Mouse (Mus musculus) forebrain, embryonic 16.5 days (tissue): ENCODE results near the gene 3110021N24Rik. TPM values are rescaled to one million over a fixed set of nuclear protein-coding genes. Genes with fewer than 3 reads are reported as not detected.
"Not testable (repeated sequence)": the region's sequence is repeated elsewhere in the genome, so short reads cannot be mapped to it uniquely, and the experiment has no call there.

Source experiments
- ATAC-seq: fragments of 200-750 bp; cut with Nextera tagmentation; 2 replicates; pipeline ENCODE4 v1.8.0; 2017; ENCODE audit warnings: mild to moderate bottlenecking, moderate library complexity
- H3K27ac ChIP-seq: fragments of 300-500 bp; sonication (generic); 2 replicates; pipeline ENCODE4 v1.5.1; 2014; ENCODE audit warnings: low read length, control low read depth
- H3K27me3 ChIP-seq: fragments of 300-500 bp; sonication (generic); replicated peaks from 2 replicates; pipeline ENCODE4 v1.6.1; 2014; ENCODE audit warnings: low read length; ENCODE audit not compliant: control insufficient read depth, insufficient read depth
- H3K36me3 ChIP-seq: fragments of 300-500 bp; sonication (generic); 2 replicates; pipeline ENCODE4 v1.6.1; 2014; ENCODE audit not compliant: control insufficient read depth, insufficient read depth
- H3K4me1 ChIP-seq: fragments of 300-500 bp; sonication (generic); replicated peaks from 2 replicates; pipeline ENCODE4 v1.6.1; 2014; ENCODE audit warnings: low read length; ENCODE audit not compliant: control insufficient read depth, insufficient read depth
- H3K4me2 ChIP-seq: fragments of 300-500 bp; sonication (generic); 2 replicates; pipeline ENCODE4 v1.6.1; 2014; ENCODE audit warnings: mild to moderate bottlenecking, low read length, control low read depth
- H3K4me3 ChIP-seq: fragments of 300-500 bp; sonication (generic); replicated peaks from 2 replicates; pipeline ENCODE4 v1.5.1; 2014; ENCODE audit warnings: mild to moderate bottlenecking, low read length, control low read depth
- H3K9ac ChIP-seq: fragments of 300-500 bp; sonication (generic); replicated peaks from 2 replicates; pipeline ENCODE4 v1.6.1; 2014; ENCODE audit warnings: low read depth, low read length, control low read depth
- H3K9me3 ChIP-seq: fragments of 300-500 bp; sonication (generic); 2 replicates; pipeline ENCODE4 v1.6.1; 2016; ENCODE audit warnings: low read length; ENCODE audit not compliant: control insufficient read depth
- WGBS: fragments of 180-500 bp; shearing (Covaris S2); extraction: QIAGEN DNeasy Blood & Tissue Kit; methylation state at CpG from one replicate; pipeline ENCODE4 v1.1.7; 2014; 5-methylcytosine and 5-hydroxymethylcytosine counted together
- polyA plus RNA-seq: library from polyadenylated mRNA; unstranded; fragments of >200 nt; fragmentation: Nextera tagmentation; extraction: Ambion mirVana; gene quantifications from 2 replicates; pipeline ENCODE4 v1.2.1, GENCODE M21; 2015

3110021N24Rik gene
- 1.1 and 1.6 TPM in 2 replicates for polyA plus RNA-seq

- Histone ChIP-seq H3K9ac (no peak within 1 kb of the TSS), H3K4me2 (no peak within 1 kb of the TSS), H3K9me3 (no peaks in the 10 kb centered on the region), H3K27me3 (no peaks in the 10 kb centered on the region), H3K36me3 (peaks cover 5% of the 10 kb centered on the region; the same call in 1 of the 2 replicates), H3K4me3 (no peak within 1 kb of the TSS), H3K27ac (no peak within 1 kb of the TSS), H3K4me1 (no peaks in the 10 kb centered on the region)
- no peak for ATAC-seq
- WGBS: 76% methylated on average over 5 of the region's 5 CpGs
Observed at GRCm38 (mm10) chr4:108719349-108719748, at the start of gene 3110021N24Rik. Gene 3110021N24Rik, plus strand, starts transcription at chr4:108719649.

GRCm38 (mm10) chr4:108686156-108686555 is 33.3 kb upstream of the 3110021N24Rik start:
- ATAC-seq: no peak
- no peaks in the 10 kb centered on the region for H3K27me3 ChIP-seq
- H3K4me1 ChIP-seq: no peaks in the 10 kb centered on the region
- no peaks in the 10 kb centered on the region for H3K9me3 ChIP-seq
- no peak overlapping the region for H3K4me3 ChIP-seq
- WGBS: 53% methylated on average over 3 of the region's 3 CpGs
- H3K4me2 ChIP-seq: no peak overlapping the region
- H3K36me3 ChIP-seq: peaks cover 8% of the 10 kb centered on the region
- H3K9ac ChIP-seq: no peak overlapping the region
- H3K27ac ChIP-seq: no peak overlapping the region

DNA sequence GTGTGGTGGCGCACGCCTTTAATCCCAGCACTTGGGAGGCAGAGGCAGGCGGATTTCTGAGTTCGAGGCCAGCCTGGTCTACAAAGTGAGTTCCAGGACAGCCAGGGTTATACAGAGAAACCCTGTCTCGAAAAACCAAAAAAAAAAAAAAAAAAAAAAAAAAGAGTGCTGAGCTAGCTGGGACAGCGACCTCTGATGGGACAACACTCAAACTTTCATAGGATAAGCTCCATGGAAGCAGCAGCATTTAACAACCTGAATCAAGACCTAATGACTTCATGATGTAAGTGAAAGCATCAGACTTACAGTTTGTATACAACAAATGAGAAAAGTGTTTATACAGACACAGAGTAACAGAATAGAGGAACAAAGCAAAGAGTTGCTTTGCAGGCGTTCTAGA is 32.4 kb upstream of the 3110021N24Rik start:
- ATAC-seq, H3K27me3 ChIP-seq, H3K9ac ChIP-seq, H3K9me3 ChIP-seq, H3K27ac ChIP-seq, H3K4me1 ChIP-seq, H3K4me3 ChIP-seq, H3K4me2 ChIP-seq: not testable (repeated sequence)
- peaks cover 11% of the 10 kb centered on the region for H3K36me3 ChIP-seq
- WGBS: 87% methylated on average over 6 of the region's 7 CpGs

- WGBS: over 99% methylated on average over 3 of the region's 3 CpGs
- H3K9me3 ChIP-seq: no peaks in the 10 kb centered on the region
- ATAC-seq: no peak
- H3K27ac ChIP-seq: no peak overlapping the region
- no peak overlapping the region for H3K9ac ChIP-seq
- no peaks in the 10 kb centered on the region for H3K27me3 ChIP-seq
- no peak overlapping the region for H3K4me3 ChIP-seq
- H3K4me1 ChIP-seq: no peaks in the 10 kb centered on the region
- H3K36me3 ChIP-seq: peaks cover 11% of the 10 kb centered on the region
- H3K4me2 ChIP-seq: no peak overlapping the region
Observed at GRCm38 (mm10) chr4:108690479-108690878, 29.0 kb upstream of the 3110021N24Rik start.

GRCm38 (mm10) chr4:108691469-108691868 is 28.0 kb upstream of the 3110021N24Rik start:
- H3K27ac ChIP-seq: no peak overlapping the region
- H3K27me3 ChIP-seq: no peaks in the 10 kb centered on the region
- no peak for ATAC-seq
- H3K9ac ChIP-seq: no peak overlapping the region
- H3K9me3 ChIP-seq: no peaks in the 10 kb centered on the region
- peaks cover 11% of the 10 kb centered on the region for H3K36me3 ChIP-seq
- no peaks in the 10 kb centered on the region for H3K4me1 ChIP-seq
- no peak overlapping the region for H3K4me2 ChIP-seq
- no peak overlapping the region for H3K4me3 ChIP-seq

DNA sequence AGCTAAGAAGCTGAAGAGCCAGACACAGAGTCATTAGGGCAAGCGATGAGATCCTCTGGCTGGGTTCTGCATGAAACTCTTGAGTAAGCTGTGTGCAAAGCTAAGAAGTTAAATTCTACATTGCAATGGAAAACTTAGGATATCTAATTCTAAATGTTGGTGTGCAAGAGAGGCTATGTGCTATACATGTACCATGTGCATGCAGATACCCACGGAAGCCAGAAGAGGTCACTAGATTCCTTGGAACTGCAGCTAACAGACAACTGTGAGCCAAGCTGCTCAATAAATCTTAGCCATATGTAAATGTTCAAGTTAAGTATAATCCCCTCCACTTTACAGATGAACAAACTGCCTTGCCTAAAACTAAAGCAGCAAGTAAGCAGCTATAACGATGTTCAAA is 22.5 kb upstream of the 3110021N24Rik start:
- Histone ChIP-seq H3K27ac (no peak overlapping the region), H3K27me3 (no peaks in the 10 kb centered on the region), H3K36me3 (no peaks in the 10 kb centered on the region), H3K4me3 (no peak overlapping the region), H3K9me3 (no peaks in the 10 kb centered on the region), H3K9ac (no peak overlapping the region), H3K4me1 (no peaks in the 10 kb centered on the region), H3K4me2 (no peak overlapping the region)
- ATAC-seq: no peak
- WGBS: 62% methylated on average over 3 of the region's 3 CpGs

DNA sequence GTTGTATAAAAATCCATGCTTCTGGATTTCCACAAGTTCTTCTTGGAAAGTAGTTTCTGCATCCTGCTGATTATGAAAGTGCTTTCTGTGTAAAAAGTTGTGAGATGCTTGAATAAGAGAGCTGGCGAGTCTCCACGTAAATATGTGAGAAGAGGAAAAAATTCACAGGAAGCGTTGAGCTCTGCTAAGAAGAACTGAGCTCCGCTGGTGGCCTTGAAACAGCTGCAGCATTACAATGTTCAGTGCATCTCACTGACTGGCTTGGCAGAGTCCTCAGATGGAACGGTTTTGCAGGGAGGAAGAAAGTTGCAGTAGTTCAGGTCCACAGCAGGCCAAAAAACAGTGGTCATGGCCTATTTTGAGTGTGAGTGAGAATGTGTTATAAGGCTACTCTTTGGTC is 11.2 kb upstream of the 3110021N24Rik start:
- H3K4me1 ChIP-seq: no peaks in the 10 kb centered on the region
- H3K27ac ChIP-seq: no peak overlapping the region
- no peaks in the 10 kb centered on the region for H3K27me3 ChIP-seq
- 88% methylated on average over 5 of the region's 5 CpGs for WGBS
- H3K4me2 ChIP-seq: no peak overlapping the region
- H3K9me3 ChIP-seq: no peaks in the 10 kb centered on the region
- ATAC-seq: no peak
- no peak overlapping the region for H3K4me3 ChIP-seq
- H3K36me3 ChIP-seq: no peaks in the 10 kb centered on the region
- no peak overlapping the region for H3K9ac ChIP-seq

GRCm38 (mm10) chr4:108721245-108721784 is 1.9 kb downstream of the 3110021N24Rik start:
- Histone ChIP-seq H3K27me3 (no peaks in the 10 kb centered on the region), H3K4me2 (no peak overlapping the region), H3K4me3 (no peak overlapping the region), H3K9ac (no peak overlapping the region), H3K9me3 (no peaks in the 10 kb centered on the region), H3K27ac (no peak overlapping the region), H3K4me1 (no peaks in the 10 kb centered on the region), H3K36me3 (peaks cover 5% of the 10 kb centered on the region; the same call in 1 of the 2 replicates)
- 89% methylated on average over 3 of the region's 3 CpGs for WGBS
- ATAC-seq: no peak

- H3K9me3 ChIP-seq: no peaks in the 10 kb centered on the region
- no peak overlapping the region for H3K4me3 ChIP-seq
- H3K27ac ChIP-seq: no peak overlapping the region
- H3K27me3 ChIP-seq: no peaks in the 10 kb centered on the region
- peaks cover 3% of the 10 kb centered on the region; the same call in 1 of the 2 replicates for H3K36me3 ChIP-seq
- no peak overlapping the region for H3K9ac ChIP-seq
- no peak overlapping the region for H3K4me2 ChIP-seq
- WGBS: 96% methylated on average over 2 of the region's 2 CpGs
- H3K4me1 ChIP-seq: no peaks in the 10 kb centered on the region
- ATAC-seq: no peak
Observed at GRCm38 (mm10) chr4:108724102-108724501, 4.7 kb downstream of the 3110021N24Rik start.

GRCm38 (mm10) chr4:108730450-108730849 is 11.0 kb downstream of the 3110021N24Rik start:
- H3K9me3 ChIP-seq: peaks cover 2% of the 10 kb centered on the region; the same call in 1 of the 2 replicates
- no peak overlapping the region for H3K27ac ChIP-seq
- no peaks in the 10 kb centered on the region for H3K4me1 ChIP-seq
- H3K4me2 ChIP-seq: no peak overlapping the region
- no peak overlapping the region for H3K9ac ChIP-seq
- H3K36me3 ChIP-seq: no peaks in the 10 kb centered on the region
- ATAC-seq: no peak
- no peak overlapping the region for H3K4me3 ChIP-seq
- WGBS: 87% methylated on average over 1 of the region's 1 CpGs
- H3K27me3 ChIP-seq: no peaks in the 10 kb centered on the region
